Mouse (Mus musculus) forebrain, embryonic 14.5 days (tissue): ENCODE results near the gene Mms22l. TPM values are rescaled to one million over a fixed set of nuclear protein-coding genes. Genes with fewer than 3 reads are reported as not detected.
A peak's percentile ranks its signal among the peaks of the same experiment; 100 is the strongest.

Experiments
- ATAC-seq: fragments of 200-750 bp; cut with Nextera tagmentation; 2 replicates; pipeline ENCODE4 v1.8.0; 2017; ENCODE audit warnings: mild to moderate bottlenecking, moderate library complexity
- DNase-seq: peaks from one replicate; pipeline ENCODE4 v3.0.0-alpha.2; 2015; ENCODE audit warnings: low spot score
- H3K27ac ChIP-seq: fragments of 300-500 bp; sonication (generic); 2 replicates; pipeline ENCODE4 v1.5.1; 2014; ENCODE audit warnings: low read depth, mild to moderate bottlenecking, control low read depth, low read length, moderate library complexity
- H3K27me3 ChIP-seq: fragments of 300-500 bp; sonication (generic); replicated peaks from 2 replicates; pipeline ENCODE4 v1.6.1; 2014; ENCODE audit warnings: low read length, control low read depth, mixed read lengths; ENCODE audit not compliant: control insufficient read depth, insufficient read depth
- H3K36me3 ChIP-seq: fragments of 300-500 bp; sonication (generic); 2 replicates; pipeline ENCODE4 v1.6.1; 2014; ENCODE audit warnings: low read length, control low read depth; ENCODE audit not compliant: control insufficient read depth, insufficient read depth
- H3K4me1 ChIP-seq: fragments of 300-500 bp; sonication (generic); 2 replicates; pipeline ENCODE4 v1.6.1; 2014; ENCODE audit warnings: antibody characterized with exemption, low read length, control low read depth; ENCODE audit not compliant: control insufficient read depth, insufficient read depth
- H3K4me2 ChIP-seq: fragments of 300-500 bp; sonication (generic); 2 replicates; pipeline ENCODE4 v1.6.1; 2014; ENCODE audit warnings: mild to moderate bottlenecking, control low read depth, low read length
- H3K4me3 ChIP-seq: fragments of 300-500 bp; sonication (generic); 2 replicates; pipeline ENCODE4 v1.5.1; 2014; ENCODE audit warnings: low read depth, low read length, control low read depth
- H3K9ac ChIP-seq: fragments of 300-500 bp; sonication (generic); 2 replicates; pipeline ENCODE4 v1.6.1; 2014; ENCODE audit warnings: mild to moderate bottlenecking, low read length, control low read depth, moderate library complexity
- H3K9me3 ChIP-seq: fragments of 300-500 bp; sonication (generic); replicated peaks from 2 replicates; pipeline ENCODE4 v1.6.1; 2016; ENCODE audit warnings: low read length, control low read depth, mixed read lengths; ENCODE audit not compliant: control insufficient read depth
- WGBS: fragments of 180-500 bp; shearing (Covaris S2); extraction: QIAGEN DNeasy Blood & Tissue Kit; methylation state at CpG from one replicate; pipeline ENCODE4 v1.1.7; 2014; 5-methylcytosine and 5-hydroxymethylcytosine counted together
- polyA plus RNA-seq: library from polyadenylated mRNA; unstranded; fragments of >200 nt; fragmentation: Nextera tagmentation; extraction: Ambion mirVana; gene quantifications from 2 replicates; pipeline ENCODE4 v1.2.1, GENCODE M21; 2014

Gene Mms22l
- polyA plus RNA-seq, 1 experiment from 2014 or later = 22.7 TPM

GRCm38 (mm10) chr4:24598637-24599036 is 102.4 kb downstream of the Mms22l start:
- no peak for DNase-seq

GRCm38 (mm10) chr4:24601711-24602110 is 105.5 kb downstream of the Mms22l start:
- no peak overlapping the region for H3K27ac ChIP-seq
- WGBS = 84% methylated on average over 6 of the region's 6 CpGs
- ATAC-seq (no peak), DNase-seq (no peak)
- no peak overlapping the region for H3K4me3 ChIP-seq
- no peak overlapping the region for H3K9ac ChIP-seq
- H3K27me3 ChIP-seq = no peaks in the 10 kb centered on the region
- H3K4me2 ChIP-seq = no peak overlapping the region
- H3K4me1 ChIP-seq = no peaks in the 10 kb centered on the region
- H3K36me3 ChIP-seq = peaks cover 36% of the 10 kb centered on the region
- H3K9me3 ChIP-seq = no peaks in the 10 kb centered on the region

More at GRCm38 (mm10) chr4:24598637-24599036, 102.4 kb downstream of the Mms22l start:
- Histone ChIP-seq H3K4me1 (no peaks in the 10 kb centered on the region), H3K9me3 (no peaks in the 10 kb centered on the region), H3K27me3 (no peaks in the 10 kb centered on the region), H3K27ac (no peak overlapping the region), H3K36me3 (peaks cover 33% of the 10 kb centered on the region), H3K4me3 (no peak overlapping the region), H3K9ac (no peak overlapping the region), H3K4me2 (no peak overlapping the region)
- ATAC-seq = no peak
- 56% methylated on average over 1 of the region's 1 CpGs for WGBS

- H3K4me3 ChIP-seq = no peak overlapping the region
- H3K4me1 ChIP-seq = no peaks in the 10 kb centered on the region
- DNase-seq (no peak), ATAC-seq (no peak)
- H3K4me2 ChIP-seq = no peak overlapping the region
- H3K27me3 ChIP-seq = no peaks in the 10 kb centered on the region
- H3K36me3 ChIP-seq = peaks cover 6% of the 10 kb centered on the region; the same call in 1 of the 2 replicates
- H3K27ac ChIP-seq = no peak overlapping the region
- WGBS = 93% methylated on average over 3 of the region's 3 CpGs
- H3K9ac ChIP-seq = no peak overlapping the region
- H3K9me3 ChIP-seq = no peaks in the 10 kb centered on the region
Observed at GRCm38 (mm10) chr4:24609085-24609484, 112.8 kb downstream of the Mms22l start.

- H3K4me2 ChIP-seq = no peak overlapping the region
- H3K36me3 ChIP-seq = peaks cover 6% of the 10 kb centered on the region; the same call in 1 of the 2 replicates
- WGBS = 98% methylated on average over 2 of the region's 2 CpGs
- no peaks in the 10 kb centered on the region for H3K4me1 ChIP-seq
- no peaks in the 10 kb centered on the region for H3K9me3 ChIP-seq
- no peak overlapping the region for H3K27ac ChIP-seq
- no peak for DNase-seq
- no peaks in the 10 kb centered on the region for H3K27me3 ChIP-seq
- no peak for ATAC-seq
- H3K9ac ChIP-seq = no peak overlapping the region
- H3K4me3 ChIP-seq = no peak overlapping the region
Observed at GRCm38 (mm10) chr4:24609564-24609963, 113.3 kb downstream of the Mms22l start.

- DNase-seq = no peak
- no peak for ATAC-seq
- no peak overlapping the region for H3K27ac ChIP-seq
- H3K4me1 ChIP-seq = no peaks in the 10 kb centered on the region
- H3K9me3 ChIP-seq = no peaks in the 10 kb centered on the region
- H3K9ac ChIP-seq = no peak overlapping the region
- no peaks in the 10 kb centered on the region for H3K36me3 ChIP-seq
- H3K27me3 ChIP-seq = no peaks in the 10 kb centered on the region
- 90% methylated on average over 6 of the region's 6 CpGs for WGBS
- no peak overlapping the region for H3K4me3 ChIP-seq
- no peak overlapping the region for H3K4me2 ChIP-seq
Observed at GRCm38 (mm10) chr4:24620005-24620404, 123.8 kb downstream of the Mms22l start.

GRCm38 (mm10) chr4:24620440-24620839 is 124.2 kb downstream of the Mms22l start:
- Histone ChIP-seq H3K9me3 (no peaks in the 10 kb centered on the region), H3K4me2 (no peak overlapping the region), H3K36me3 (no peaks in the 10 kb centered on the region), H3K27ac (no peak overlapping the region), H3K9ac (no peak overlapping the region), H3K4me1 (no peaks in the 10 kb centered on the region), H3K4me3 (no peak overlapping the region), H3K27me3 (no peaks in the 10 kb centered on the region)
- WGBS = 81% methylated on average over 5 of the region's 5 CpGs
- DNase-seq (no peak), ATAC-seq (no peak)

- Histone ChIP-seq H3K27me3 (no peaks in the 10 kb centered on the region), H3K4me3 (no peak overlapping the region), H3K4me2 (no peak overlapping the region), H3K9ac (no peak overlapping the region), H3K36me3 (no peaks in the 10 kb centered on the region), H3K4me1 (no peaks in the 10 kb centered on the region), H3K27ac (peak overlapping the region; percentile 11; the same call in 1 of the 2 replicates), H3K9me3 (no peaks in the 10 kb centered on the region)
- ATAC-seq = peak; percentile 88
- peak; percentile 80 for DNase-seq
- WGBS = 75% methylated on average over 9 of the region's 9 CpGs
Observed at GRCm38 (mm10) chr4:24621422-24622187, 125.4 kb downstream of the Mms22l start.

- H3K4me1 ChIP-seq = peaks cover under 1% of the 10 kb centered on the region
- H3K4me3 ChIP-seq = no peak overlapping the region
- H3K27ac ChIP-seq = no peak overlapping the region
- no peaks in the 10 kb centered on the region for H3K36me3 ChIP-seq
- WGBS = 81% methylated on average over 13 of the region's 13 CpGs
- no peaks in the 10 kb centered on the region for H3K27me3 ChIP-seq
- ATAC-seq (no peak), DNase-seq (no peak)
- H3K4me2 ChIP-seq = no peak overlapping the region
- no peak overlapping the region for H3K9ac ChIP-seq
- no peaks in the 10 kb centered on the region for H3K9me3 ChIP-seq
Observed at GRCm38 (mm10) chr4:24625951-24626584, 129.8 kb downstream of the Mms22l start.

- Histone ChIP-seq H3K36me3 (no peaks in the 10 kb centered on the region), H3K9me3 (no peaks in the 10 kb centered on the region), H3K27me3 (no peaks in the 10 kb centered on the region), H3K4me3 (no peak overlapping the region), H3K4me1 (peaks cover 5% of the 10 kb centered on the region), H3K9ac (no peak overlapping the region), H3K4me2 (no peak overlapping the region), H3K27ac (no peak overlapping the region)
- ATAC-seq (no peak), DNase-seq (no peak)
- 76% methylated on average over 4 of the region's 4 CpGs for WGBS
Observed at GRCm38 (mm10) chr4:24626686-24627085, 130.4 kb downstream of the Mms22l start.
